Mouse (Mus musculus) heart, embryonic 14.5 days (tissue): ENCODE data around the gene Coro1b. TPM values are rescaled to one million over a fixed set of nuclear protein-coding genes. Genes with fewer than 3 reads are reported as not detected.

Source experiments
- polyA plus RNA-seq: library from polyadenylated mRNA; unstranded; fragments of >200 nt; fragmentation: Nextera tagmentation; extraction: Ambion mirVana; gene quantifications from 2 replicates; pipeline ENCODE4 v1.2.1, GENCODE M21; 2014

The Coro1b gene
- polyA plus RNA-seq, 1 experiment from 2014 or later, result 122 TPM

Other genes starting within 250 kb of the Coro1b start
- 16.1 and 17.1 TPM in 2 replicates for gene Tcirg1, start 241.5 kb upstream of the Coro1b start, polyA plus RNA-seq
- gene Ndufs8, start 235.8 kb upstream of the Coro1b start, polyA plus RNA-seq, result 479 and 507 TPM in 2 replicates
- 2.3 and 2.9 TPM in 2 replicates for gene Aldh3b1, start 218.8 kb upstream of the Coro1b start, polyA plus RNA-seq
- 11.2 and 14.5 TPM in 2 replicates for gene Unc93b1, start 213.4 kb upstream of the Coro1b start, polyA plus RNA-seq
- not detected in 2 replicates for gene Aldh3b3, start 190.0 kb upstream of the Coro1b start, polyA plus RNA-seq
- gene Aldh3b2, start 176.3 kb upstream of the Coro1b start, polyA plus RNA-seq, result 0.09 and 0.18 TPM in 2 replicates
- gene Acy3, start 162.0 kb upstream of the Coro1b start, polyA plus RNA-seq, result 13.1 and 14.5 TPM in 2 replicates
- gene Tbx10, start 155.9 kb upstream of the Coro1b start, polyA plus RNA-seq, result not detected in 2 replicates
- 73.2 and 74.1 TPM in 2 replicates for gene Nudt8, start 148.0 kb upstream of the Coro1b start, polyA plus RNA-seq
- 4.3 and 4.6 TPM in 2 replicates for gene Gm49405, start 148.0 kb upstream of the Coro1b start, polyA plus RNA-seq
- gene Doc2g, start 145.3 kb upstream of the Coro1b start, polyA plus RNA-seq, result 85.2 and 90.7 TPM in 2 replicates
- gene Ndufv1, start 135.8 kb upstream of the Coro1b start, polyA plus RNA-seq, result 552 and 561 TPM in 2 replicates
- gene Gstp1, start 110.6 kb upstream of the Coro1b start, polyA plus RNA-seq, result 399 and 401 TPM in 2 replicates
- gene Gstp2, start 102.6 kb upstream of the Coro1b start, polyA plus RNA-seq, result 8.0 and 10.3 TPM in 2 replicates
- gene Gstp3, start 89.0 kb upstream of the Coro1b start, polyA plus RNA-seq, result not detected in 2 replicates
- gene Cabp2, start 67.0 kb upstream of the Coro1b start, polyA plus RNA-seq, result not detected in 2 replicates
- 62.5 and 63.8 TPM in 2 replicates for gene Cdk2ap2, start 51.4 kb upstream of the Coro1b start, polyA plus RNA-seq
- gene Pitpnm1, start 48.6 kb upstream of the Coro1b start, polyA plus RNA-seq, result 17.3 TPM in 2 replicates
- 87.3 and 100 TPM in 2 replicates for gene Aip, start 22.8 kb upstream of the Coro1b start, polyA plus RNA-seq
- not detected in 2 replicates for gene Gpr152, start 8.8 kb upstream of the Coro1b start, polyA plus RNA-seq
- gene Cabp4, start 4.6 kb upstream of the Coro1b start, polyA plus RNA-seq, result not detected in 2 replicates
- 0.54 and 0.82 TPM in 2 replicates for gene Ptprcap, start 5.0 kb downstream of the Coro1b start, polyA plus RNA-seq
- 31.4 and 34.4 TPM in 2 replicates for gene Rps6kb2, start 14.7 kb downstream of the Coro1b start, polyA plus RNA-seq
- gene Carns1, start 26.9 kb downstream of the Coro1b start, polyA plus RNA-seq, result 6.5 and 8.7 TPM in 2 replicates
- 2.2 and 2.6 TPM in 2 replicates for gene Tbc1d10c, start 42.7 kb downstream of the Coro1b start, polyA plus RNA-seq
- gene Ppp1ca, start 43.4 kb downstream of the Coro1b start, polyA plus RNA-seq, result 708 and 757 TPM in 2 replicates
- gene Rad9a, start 53.0 kb downstream of the Coro1b start, polyA plus RNA-seq, result 17.4 and 18.5 TPM in 2 replicates
- gene Clcf1, start 65.6 kb downstream of the Coro1b start, polyA plus RNA-seq, result 0.78 and 1.2 TPM in 2 replicates
- gene AC109138.7, start 65.7 kb downstream of the Coro1b start, polyA plus RNA-seq, result not detected in 2 replicates
- 20.9 and 26.8 TPM in 2 replicates for gene Pold4, start 83.3 kb downstream of the Coro1b start, polyA plus RNA-seq
- 7.6 and 8.0 TPM in 2 replicates for gene Ssh3, start 120.6 kb downstream of the Coro1b start, polyA plus RNA-seq
- 1.1 and 1.4 TPM in 2 replicates for gene Ankrd13d, start 134.5 kb downstream of the Coro1b start, polyA plus RNA-seq
- gene Grk2, start 157.6 kb downstream of the Coro1b start, polyA plus RNA-seq, result 12.1 and 12.8 TPM in 2 replicates
- 35.7 and 42.7 TPM in 2 replicates for gene Kdm2a, start 249.7 kb downstream of the Coro1b start, polyA plus RNA-seq